Mouse (Mus musculus) heart, embryonic 14.5 days (tissue): Measurements from ENCODE around the gene Nfkbia. TPM values are rescaled to one million over a fixed set of nuclear protein-coding genes. Genes with fewer than 3 reads are reported as not detected.
A peak's percentile ranks its signal among the peaks of the same experiment; 100 is the strongest.

Experiments used
- ATAC-seq: fragments of 200-750 bp; cut with Nextera tagmentation; 2 replicates; pipeline ENCODE4 v1.8.0; 2017; ENCODE audit warnings: low read depth, moderate TSS enrichment; ENCODE audit not compliant: insufficient number of reproducible peaks, insufficient read depth, low FRiP score
- H3K27ac ChIP-seq, 2 experiments: fragments of 200-500 bp in 1 of 2; fragments of 300-500 bp in 1 of 2; sonication (generic) in 1 of 2; replicated peaks in 1 of 2; 2 replicates each; pipeline ENCODE4 v1.5.1; 2012 to 2014; ENCODE audit warnings: low read depth in 2 of 2, low read length in 2 of 2, control low read depth in 1 of 2, mild to moderate bottlenecking in 1 of 2, mixed read lengths in 1 of 2; ENCODE audit not compliant: control insufficient read depth in 1 of 2, insufficient read depth in 1 of 2
- H3K27me3 ChIP-seq: fragments of 300-500 bp; sonication (generic); 2 replicates; pipeline ENCODE4 v1.6.1; 2014; ENCODE audit warnings: mild to moderate bottlenecking, low read length, control low read depth; ENCODE audit not compliant: control insufficient read depth, insufficient read depth
- H3K36me3 ChIP-seq: fragments of 300-500 bp; sonication (generic); 2 replicates; pipeline ENCODE4 v1.6.1; 2014; ENCODE audit warnings: mild to moderate bottlenecking, control low read depth, low read length, mixed read lengths; ENCODE audit not compliant: control insufficient read depth, insufficient read depth
- H3K4me1 ChIP-seq, 2 experiments: fragments of 200-500 bp in 1 of 2; fragments of 300-500 bp in 1 of 2; sonication (generic) in 1 of 2; 2 replicates each; pipeline ENCODE4 v1.6.1; 2012 to 2014; ENCODE audit warnings: low read length in 2 of 2, control low read depth in 1 of 2, mixed read lengths in 1 of 2; ENCODE audit not compliant: control insufficient read depth in 2 of 2, insufficient read depth in 2 of 2
- H3K4me2 ChIP-seq: fragments of 300-500 bp; sonication (generic); 2 replicates; pipeline ENCODE4 v1.6.1; 2014; ENCODE audit warnings: mild to moderate bottlenecking, low read length
- H3K4me3 ChIP-seq, 2 experiments: fragments of 200-500 bp in 1 of 2; fragments of 300-500 bp in 1 of 2; sonication (generic) in 1 of 2; 2 replicates each; pipeline ENCODE4 v1.5.1; 2012 to 2014; ENCODE audit warnings: low read length in 2 of 2, mild to moderate bottlenecking in 2 of 2, control low read depth in 1 of 2, low read depth in 1 of 2, moderate library complexity in 1 of 2; ENCODE audit not compliant: control insufficient read depth in 1 of 2, insufficient read depth in 1 of 2
- H3K9ac ChIP-seq: fragments of 300-500 bp; sonication (generic); 2 replicates; pipeline ENCODE4 v1.6.1; 2014; ENCODE audit warnings: mild to moderate bottlenecking, low read length
- H3K9me3 ChIP-seq: fragments of 300-500 bp; sonication (generic); 2 replicates; pipeline ENCODE4 v1.6.1; 2016; ENCODE audit warnings: low read length, control low read depth; ENCODE audit not compliant: control insufficient read depth
- WGBS: fragments of 180-500 bp; shearing (Covaris S2); extraction: QIAGEN DNeasy Blood & Tissue Kit; methylation state at CpG from one replicate; pipeline ENCODE4 v1.1.7; 2014; 5-methylcytosine and 5-hydroxymethylcytosine counted together
- polyA plus RNA-seq: library from polyadenylated mRNA; unstranded; fragments of >200 nt; fragmentation: Nextera tagmentation; extraction: Ambion mirVana; gene quantifications from 2 replicates; pipeline ENCODE4 v1.2.1, GENCODE M21; 2014

The Nfkbia gene
- polyA plus RNA-seq, 1 experiment from 2014 or later: 58.6 TPM

DNA sequence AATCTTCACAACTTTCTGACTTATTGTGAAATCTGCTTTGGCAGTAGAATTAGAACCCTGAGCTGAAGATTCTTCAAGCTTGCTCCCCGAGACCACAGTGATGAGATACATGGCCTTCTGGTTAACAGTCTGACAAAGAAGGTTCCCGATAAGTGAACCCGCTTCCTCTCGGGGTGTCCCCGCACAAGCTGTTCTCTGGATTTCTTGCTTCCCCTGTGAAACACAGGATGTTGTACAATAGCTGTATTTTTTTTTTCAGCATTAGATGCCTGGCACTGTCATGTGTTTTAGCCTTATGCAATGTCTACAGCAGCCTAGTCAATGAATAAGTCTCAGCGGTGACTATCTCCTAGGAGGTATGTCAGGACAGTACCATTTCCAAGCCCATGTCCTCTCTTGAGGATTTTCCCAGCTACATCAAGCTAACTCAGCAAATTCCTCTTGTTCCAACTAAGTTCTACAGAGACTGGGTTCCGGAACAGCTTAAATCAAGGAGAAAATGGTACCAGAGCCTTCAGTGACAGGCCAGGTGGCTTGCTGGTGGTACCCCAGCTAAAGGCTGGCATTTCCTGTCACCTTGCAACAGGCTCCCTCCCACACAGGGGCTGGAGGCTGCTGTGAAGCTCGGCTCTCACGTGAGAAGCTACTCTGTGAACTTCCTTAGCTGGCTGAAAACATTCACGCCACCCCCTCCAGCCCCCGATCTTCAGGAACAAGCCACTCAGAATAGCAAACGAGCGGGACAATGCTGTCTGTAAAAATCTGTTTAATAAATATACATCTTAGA, 3.6 kb downstream of the Nfkbia start:
- Histone ChIP-seq H3K4me3 (no peak overlapping the region), H3K9ac (no peak overlapping the region), H3K36me3 (peaks cover 56% of the 10 kb centered on the region), H3K4me2 (0 out of 2 replicates have a peak overlapping the region, but pooled peaks have one; percentile 8), H3K9me3 (no peaks in the 10 kb centered on the region), H3K4me1 (peaks cover 20 to 27% of the 10 kb centered on the region in 2 experiments), H3K27ac (0 out of 4 replicates have a peak overlapping the region, but pooled peaks of 1 of the 2 experiments have one; percentile 19), H3K27me3 (no peaks in the 10 kb centered on the region)
- ATAC-seq: no peak
- WGBS: 77% methylated on average over 13 of the region's 13 CpGs

DNA sequence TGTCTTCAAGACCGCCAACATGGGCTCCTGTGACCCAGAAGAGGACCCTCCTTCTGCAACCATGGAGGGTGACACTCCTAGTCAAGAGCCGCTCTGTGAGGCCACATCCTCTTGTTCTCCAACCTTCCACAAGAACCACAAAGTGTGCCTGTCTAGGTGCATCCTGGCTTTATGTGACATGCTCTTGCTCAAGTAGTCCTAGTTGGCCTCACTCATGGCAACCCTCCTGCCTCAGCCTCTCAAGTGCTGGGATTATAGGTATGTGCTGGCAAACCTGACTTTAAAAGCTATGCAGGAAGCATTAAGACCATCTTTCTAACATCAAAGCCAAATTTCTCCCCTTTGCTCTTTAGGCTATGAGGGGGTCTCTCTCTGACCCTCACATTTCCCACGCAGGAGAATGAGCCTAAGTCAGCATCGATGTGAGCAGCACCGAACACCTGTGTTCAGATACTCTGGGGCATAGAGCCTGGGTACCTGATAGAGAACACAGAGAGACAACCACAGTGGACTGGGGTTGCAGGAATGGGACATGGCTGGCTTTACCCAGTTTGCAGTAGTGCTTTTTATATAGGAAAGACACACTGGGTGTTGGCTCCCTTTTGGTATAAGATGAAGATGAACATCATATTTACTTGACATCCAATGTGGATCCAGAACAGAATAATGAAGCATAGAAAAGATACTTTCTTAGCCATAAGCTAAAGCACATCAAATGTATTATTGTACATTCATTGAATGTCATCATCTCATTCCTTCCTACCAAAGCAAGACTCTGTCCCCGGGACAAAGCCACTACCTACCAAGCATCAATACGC, 4.4 kb downstream of the Nfkbia start:
- WGBS: 92% methylated on average over 7 of the region's 7 CpGs
- peaks cover 15 to 22% of the 10 kb centered on the region in 2 experiments for H3K4me1 ChIP-seq
- peaks cover 56% of the 10 kb centered on the region for H3K36me3 ChIP-seq
- H3K9me3 ChIP-seq: no peaks in the 10 kb centered on the region
- no peak overlapping the region for H3K9ac ChIP-seq
- H3K4me3 ChIP-seq: no peak overlapping the region
- no peak for ATAC-seq
- no peak overlapping the region for H3K4me2 ChIP-seq
- no peaks in the 10 kb centered on the region for H3K27me3 ChIP-seq
- H3K27ac ChIP-seq: no peak overlapping the region

DNA sequence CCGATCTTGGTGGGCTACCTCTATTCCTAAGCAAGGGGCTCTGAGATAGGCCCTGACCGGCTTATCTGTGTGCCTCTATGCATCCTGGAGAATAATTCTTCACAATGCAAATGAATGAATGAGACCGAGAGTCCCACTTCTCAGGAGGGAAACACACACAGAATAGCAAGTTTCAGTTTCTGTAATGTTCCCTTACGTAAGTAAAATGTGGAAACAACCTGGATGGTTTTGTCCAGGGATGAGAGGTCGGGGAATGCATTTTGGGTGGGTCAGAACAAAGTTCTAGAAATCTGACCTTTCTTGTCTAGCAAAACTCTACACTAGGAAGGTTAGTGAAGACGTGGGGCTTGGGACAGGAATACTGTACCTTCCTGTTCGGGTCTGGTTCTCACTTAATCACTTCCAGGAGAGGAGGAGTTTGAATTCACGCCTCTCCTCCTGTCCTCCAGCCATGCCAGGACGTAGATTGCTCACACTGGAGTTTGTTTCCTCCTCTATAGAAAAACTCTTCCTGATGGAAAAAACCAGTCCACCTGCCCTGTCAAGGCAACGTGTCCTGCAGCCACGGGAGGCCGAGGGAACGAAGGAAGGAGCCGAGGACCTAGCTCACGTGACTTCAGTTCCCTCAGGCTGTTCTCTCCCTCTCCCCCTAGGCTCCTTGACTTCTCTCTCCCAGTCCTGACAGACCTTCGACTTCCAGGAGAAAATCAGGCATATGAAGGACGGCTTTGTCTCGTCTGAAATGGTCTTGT, 5.3 kb downstream of the Nfkbia start:
- peaks cover 56% of the 10 kb centered on the region for H3K36me3 ChIP-seq
- H3K27me3 ChIP-seq: no peaks in the 10 kb centered on the region
- H3K4me3 ChIP-seq: no peak overlapping the region
- WGBS: 62% methylated on average over 18 of the region's 18 CpGs
- no peak overlapping the region for H3K4me2 ChIP-seq
- H3K27ac ChIP-seq: no peak overlapping the region
- no peak for ATAC-seq
- H3K4me1 ChIP-seq: peaks cover 12 to 22% of the 10 kb centered on the region in 2 experiments
- no peak overlapping the region for H3K9ac ChIP-seq
- H3K9me3 ChIP-seq: no peaks in the 10 kb centered on the region

DNA sequence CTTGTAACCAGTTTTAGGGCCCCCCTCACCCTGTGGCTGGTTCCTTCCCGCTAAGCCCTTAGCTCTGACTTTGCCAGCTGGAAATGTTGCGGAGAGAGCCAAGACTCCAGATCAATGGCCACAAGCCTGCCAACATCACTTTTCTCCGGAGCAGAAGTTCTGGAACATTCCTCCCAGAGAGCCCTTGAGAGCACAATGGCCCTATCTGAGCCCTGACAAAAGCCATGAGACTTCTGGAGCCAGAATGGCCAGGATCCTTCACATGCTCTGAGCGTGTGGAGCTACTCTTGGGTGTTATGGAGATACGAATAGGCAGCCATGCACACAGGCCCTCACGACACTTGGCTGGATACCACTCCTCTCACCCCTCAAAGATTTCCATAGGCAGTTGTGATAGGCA, 7.6 kb downstream of the Nfkbia start:
- Histone ChIP-seq H3K4me2 (no peak overlapping the region), H3K9ac (no peak overlapping the region), H3K9me3 (no peaks in the 10 kb centered on the region), H3K4me3 (no peak overlapping the region), H3K4me1 (peaks cover 2 to 8% of the 10 kb centered on the region in 2 experiments; a peak in 2 of 4 replicates), H3K27me3 (no peaks in the 10 kb centered on the region), H3K27ac (no peak overlapping the region), H3K36me3 (peaks cover 38% of the 10 kb centered on the region)
- no peak for ATAC-seq
- 74% methylated on average over 6 of the region's 6 CpGs for WGBS

DNA sequence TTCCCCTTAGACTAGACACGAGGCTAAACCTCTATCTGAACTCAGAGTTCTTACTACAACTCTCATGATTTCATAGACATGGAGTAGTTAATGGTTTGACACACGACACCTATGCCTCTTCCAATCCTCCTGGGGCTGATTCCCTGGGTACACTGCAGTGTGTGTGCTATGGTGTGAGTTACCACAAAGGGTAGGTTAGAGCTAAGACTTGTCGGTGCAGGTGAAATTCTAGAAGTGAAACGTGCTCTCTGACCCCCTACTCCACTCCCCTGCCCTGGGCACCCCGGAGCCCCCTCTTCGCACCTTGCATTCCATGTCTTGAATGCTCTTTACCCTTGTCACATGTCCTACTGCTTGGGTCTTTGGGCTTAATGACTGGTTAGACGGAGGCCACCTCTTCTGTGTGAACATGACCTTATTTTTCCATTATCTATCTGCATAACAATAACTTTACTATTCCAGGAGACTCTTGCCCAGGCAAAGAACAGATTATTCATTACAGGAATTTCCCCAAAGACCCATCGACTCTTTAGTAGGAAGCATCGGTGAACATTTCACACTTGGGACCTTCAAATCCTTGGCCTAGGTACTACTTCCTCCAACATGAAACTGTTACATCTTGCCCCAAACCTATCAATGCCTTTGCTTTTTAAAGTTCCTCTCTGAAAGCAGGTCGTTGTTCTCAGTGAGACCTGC, 8.2 kb downstream of the Nfkbia start:
- Histone ChIP-seq H3K4me3 (no peak overlapping the region), H3K4me2 (no peak overlapping the region), H3K36me3 (peaks cover 33% of the 10 kb centered on the region), H3K9me3 (no peaks in the 10 kb centered on the region), H3K27me3 (no peaks in the 10 kb centered on the region), H3K27ac (no peak overlapping the region), H3K9ac (no peak overlapping the region), H3K4me1 (peaks cover 2 to 5% of the 10 kb centered on the region in 2 experiments; a peak in 2 of 4 replicates)
- 70% methylated on average over 10 of the region's 10 CpGs for WGBS
- ATAC-seq: no peak

DNA sequence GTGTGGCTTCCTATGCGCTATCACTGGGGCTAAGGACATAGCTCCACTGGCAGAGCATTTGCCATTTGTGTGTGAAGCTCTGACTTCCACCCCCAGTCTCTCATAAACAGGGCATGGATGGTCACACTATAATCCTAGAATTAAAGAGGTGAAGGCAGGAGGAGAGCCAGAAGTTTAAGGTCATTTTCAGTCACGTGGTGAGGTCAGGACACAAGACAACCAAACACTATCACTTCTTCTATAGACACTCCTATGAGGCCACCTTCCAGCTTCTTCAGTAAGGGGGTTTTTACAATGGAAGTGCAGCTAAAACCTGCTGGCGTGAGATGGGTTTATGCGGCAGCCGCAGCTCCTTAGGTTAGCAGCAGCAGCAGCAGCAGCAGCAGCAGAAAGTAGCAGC, 8.9 kb downstream of the Nfkbia start:
- peaks cover 2 to 3% of the 10 kb centered on the region in 2 experiments; a peak in 1 of 4 replicates for H3K4me1 ChIP-seq
- peaks cover 26% of the 10 kb centered on the region for H3K36me3 ChIP-seq
- H3K4me2 ChIP-seq: no peak overlapping the region
- no peaks in the 10 kb centered on the region for H3K9me3 ChIP-seq
- H3K27me3 ChIP-seq: no peaks in the 10 kb centered on the region
- H3K4me3 ChIP-seq: no peak overlapping the region
- 78% methylated on average over 5 of the region's 5 CpGs for WGBS
- no peak overlapping the region for H3K27ac ChIP-seq
- ATAC-seq: no peak
- no peak overlapping the region for H3K9ac ChIP-seq

DNA sequence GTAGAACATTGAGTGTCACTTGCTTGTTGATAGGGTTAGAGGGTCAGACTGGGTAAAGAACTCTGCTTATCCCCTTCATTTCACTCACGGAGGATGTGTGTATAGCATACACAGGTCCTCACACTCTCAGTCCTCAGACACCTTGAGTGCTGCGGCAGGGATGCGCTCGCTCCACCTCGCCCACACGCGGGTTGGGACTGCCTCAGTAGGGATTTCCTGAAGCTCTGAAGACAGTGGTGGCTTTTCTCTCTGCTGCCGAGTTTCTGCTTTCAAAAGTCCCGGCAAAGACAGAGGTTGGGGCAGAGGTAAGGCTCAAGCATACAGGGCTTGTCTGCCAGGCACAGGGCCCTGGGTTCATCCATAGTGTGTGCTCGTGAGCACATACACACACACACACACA, 9.7 kb downstream of the Nfkbia start:
- Histone ChIP-seq H3K27ac (no peak overlapping the region), H3K4me1 (peaks cover 2 to 3% of the 10 kb centered on the region in 2 experiments; a peak in 1 of 4 replicates), H3K27me3 (no peaks in the 10 kb centered on the region), H3K4me2 (no peak overlapping the region), H3K4me3 (no peak overlapping the region), H3K9ac (no peak overlapping the region), H3K9me3 (no peaks in the 10 kb centered on the region), H3K36me3 (peaks cover 18% of the 10 kb centered on the region)
- no peak for ATAC-seq
- WGBS: 73% methylated on average over 10 of the region's 10 CpGs
